Mouse (Mus musculus) heart, embryonic 16.5 days (tissue): ENCODE results near the gene Btnl2. TPM values are rescaled to one million over a fixed set of nuclear protein-coding genes. Genes with fewer than 3 reads are reported as not detected.

ENCODE experiments used
- ATAC-seq: fragments of 200-750 bp; cut with Nextera tagmentation; replicated peaks from 2 replicates; pipeline ENCODE4 v1.8.0; 2017; ENCODE audit warnings: moderate number of reproducible peaks; ENCODE audit not compliant: insufficient read depth, low FRiP score; ENCODE audit errors: extremely low read depth
- H3K27ac ChIP-seq: fragments of 300-500 bp; sonication (generic); 2 replicates; pipeline ENCODE4 v1.5.1; 2014; ENCODE audit warnings: mild to moderate bottlenecking, low read length, control low read depth, moderate library complexity
- H3K27me3 ChIP-seq: fragments of 300-500 bp; sonication (generic); 2 replicates; pipeline ENCODE4 v1.6.1; 2014; ENCODE audit warnings: low read length, mixed read lengths; ENCODE audit not compliant: control insufficient read depth, insufficient read depth
- H3K36me3 ChIP-seq: fragments of 300-500 bp; sonication (generic); 2 replicates; pipeline ENCODE4 v1.6.1; 2014; ENCODE audit not compliant: control insufficient read depth, insufficient read depth
- H3K4me1 ChIP-seq: fragments of 300-500 bp; sonication (generic); 2 replicates; pipeline ENCODE4 v1.6.1; 2014; ENCODE audit warnings: low read length, mixed read lengths; ENCODE audit not compliant: control insufficient read depth, insufficient read depth
- H3K4me2 ChIP-seq: fragments of 300-500 bp; sonication (generic); 2 replicates; pipeline ENCODE4 v1.6.1; 2014; ENCODE audit warnings: low read depth, mild to moderate bottlenecking, control low read depth, low read length
- H3K4me3 ChIP-seq: fragments of 300-500 bp; sonication (generic); 2 replicates; pipeline ENCODE4 v1.5.1; 2014; ENCODE audit warnings: mild to moderate bottlenecking, control low read depth, low read length
- H3K9ac ChIP-seq: fragments of 300-500 bp; sonication (generic); 2 replicates; pipeline ENCODE4 v1.6.1; 2014; ENCODE audit warnings: low read length, control low read depth
- H3K9me3 ChIP-seq: fragments of 300-500 bp; sonication (generic); replicated peaks from 2 replicates; pipeline ENCODE4 v1.6.1; 2016; ENCODE audit warnings: low read length; ENCODE audit not compliant: control insufficient read depth
- WGBS: fragments of 180-500 bp; shearing (Covaris S2); extraction: QIAGEN DNeasy Blood & Tissue Kit; methylation state at CpG from one replicate; pipeline ENCODE4 v1.1.7; 2014; 5-methylcytosine and 5-hydroxymethylcytosine counted together
- polyA plus RNA-seq: library from polyadenylated mRNA; unstranded; fragments of >200 nt; fragmentation: Nextera tagmentation; extraction: Ambion mirVana; gene quantifications from 2 replicates; pipeline ENCODE4 v1.2.1, GENCODE M21; 2015

Gene Btnl2
- polyA plus RNA-seq, 1 experiment from 2014 or later: 0.09 TPM

DNA sequence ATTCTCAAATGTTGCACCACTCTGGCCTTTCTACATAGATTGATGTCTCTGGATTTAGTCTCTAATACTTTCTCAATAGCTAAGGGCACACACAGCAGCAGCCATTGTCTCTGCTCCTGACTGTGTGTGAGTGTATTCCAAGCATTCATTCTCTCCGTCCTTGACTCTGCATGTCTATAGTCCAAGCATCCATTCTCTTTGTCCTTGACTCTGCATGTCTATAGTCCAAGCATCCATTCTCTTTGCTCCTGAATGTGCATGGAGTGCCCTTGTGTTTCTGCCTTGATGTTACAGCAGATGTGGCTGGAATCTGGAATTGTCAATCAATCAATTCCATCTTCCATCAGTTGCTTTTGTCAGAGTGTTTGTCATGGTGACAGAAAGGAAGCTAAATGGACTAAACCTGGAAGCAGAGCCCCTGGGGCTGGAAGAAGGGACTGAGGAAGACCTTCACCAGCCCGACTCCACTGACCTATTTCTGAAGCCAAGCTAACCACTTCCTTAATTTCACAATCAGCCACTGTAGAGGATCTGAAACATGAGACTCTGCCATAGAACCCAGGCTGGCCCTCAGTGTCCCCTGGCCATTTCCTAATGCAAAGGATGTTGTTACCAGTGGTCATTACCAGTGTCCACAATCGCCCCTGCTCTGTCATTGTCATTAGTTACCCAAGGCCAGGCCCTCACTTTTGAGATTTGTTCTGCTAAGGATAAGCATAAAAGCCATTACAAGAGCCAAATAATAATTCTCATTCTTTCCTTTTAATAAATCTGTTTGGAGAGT, 13.8 kb upstream of the Btnl2 start:
- Histone ChIP-seq H3K4me1 (no peaks in the 10 kb centered on the region), H3K27ac (no peak overlapping the region), H3K9me3 (no peaks in the 10 kb centered on the region), H3K27me3 (no peaks in the 10 kb centered on the region; the same call in 1 of the 2 replicates), H3K9ac (no peak overlapping the region), H3K4me3 (no peak overlapping the region), H3K4me2 (no peak overlapping the region), H3K36me3 (no peaks in the 10 kb centered on the region)
- WGBS: 44% methylated on average over 3 of the region's 3 CpGs
- no peak for ATAC-seq

DNA sequence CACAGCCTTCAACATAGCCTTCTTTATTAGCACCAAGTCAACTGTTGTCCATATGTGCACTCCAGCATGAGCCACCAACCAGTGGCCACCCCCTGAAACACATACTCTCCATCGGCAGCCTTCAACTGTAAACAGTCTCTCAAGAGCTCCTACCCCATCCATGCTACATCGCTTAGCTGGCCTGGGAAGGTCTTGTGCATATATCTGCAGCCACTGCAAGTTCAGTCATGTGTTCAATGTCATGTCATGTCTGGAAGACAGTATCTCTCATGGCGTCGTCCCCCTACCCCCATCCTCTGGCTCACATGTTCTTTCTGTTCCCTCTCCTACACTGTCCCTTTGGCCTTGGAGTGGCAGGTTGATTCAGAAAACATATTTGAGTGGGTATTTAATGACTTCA, 9.7 kb upstream of the Btnl2 start:
- H3K4me1 ChIP-seq: no peaks in the 10 kb centered on the region
- no peak overlapping the region for H3K4me2 ChIP-seq
- no peak overlapping the region for H3K27ac ChIP-seq
- no peaks in the 10 kb centered on the region; the same call in 1 of the 2 replicates for H3K27me3 ChIP-seq
- no peaks in the 10 kb centered on the region for H3K9me3 ChIP-seq
- H3K9ac ChIP-seq: no peak overlapping the region
- 79% methylated on average over 4 of the region's 4 CpGs for WGBS
- ATAC-seq: no peak
- no peak overlapping the region for H3K4me3 ChIP-seq
- no peaks in the 10 kb centered on the region for H3K36me3 ChIP-seq

DNA sequence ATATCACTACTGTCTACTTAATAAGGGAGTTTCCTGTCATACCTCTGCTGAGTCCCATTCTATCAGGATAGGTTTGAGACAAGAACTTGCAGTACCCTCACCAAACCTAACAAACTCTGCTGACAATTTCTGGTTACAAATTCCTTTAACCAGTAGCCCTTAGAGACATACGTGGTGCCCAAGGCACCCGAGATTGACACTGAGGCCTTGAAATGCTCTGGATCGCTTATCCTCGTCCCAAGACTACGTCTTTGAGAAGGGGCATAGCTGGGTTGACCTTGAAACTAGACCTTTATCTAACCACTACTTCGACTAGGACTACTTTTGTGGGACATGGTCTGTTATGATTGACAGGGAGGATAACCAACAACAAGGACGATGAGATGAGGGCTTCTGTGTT, 9.1 kb upstream of the Btnl2 start:
- Histone ChIP-seq H3K4me1 (no peaks in the 10 kb centered on the region), H3K9ac (no peak overlapping the region), H3K36me3 (no peaks in the 10 kb centered on the region), H3K27ac (no peak overlapping the region), H3K4me2 (no peak overlapping the region), H3K4me3 (no peak overlapping the region), H3K27me3 (no peaks in the 10 kb centered on the region; the same call in 1 of the 2 replicates), H3K9me3 (no peaks in the 10 kb centered on the region)
- WGBS: 77% methylated on average over 7 of the region's 7 CpGs
- no peak for ATAC-seq

DNA sequence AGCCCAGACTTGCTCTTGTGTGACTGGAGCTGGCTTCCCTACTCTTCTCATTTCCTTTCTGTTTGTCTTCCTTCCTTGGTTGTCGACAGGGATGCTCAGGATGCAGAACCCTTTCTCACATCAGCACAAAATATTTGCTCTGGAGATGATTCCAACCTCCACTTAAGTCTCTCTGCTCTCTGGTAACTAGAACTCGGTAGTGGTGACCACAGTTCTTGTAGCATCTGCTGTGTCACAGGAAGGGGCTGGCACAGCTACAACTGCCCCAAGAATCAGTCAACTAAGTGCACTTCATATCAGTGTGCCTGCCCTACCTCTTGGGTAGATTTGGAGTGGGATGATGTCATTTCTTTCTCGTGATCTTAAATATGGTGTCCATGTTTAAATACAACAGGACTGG, 8.6 kb upstream of the Btnl2 start:
- 62% methylated on average over 3 of the region's 3 CpGs for WGBS
- no peaks in the 10 kb centered on the region for H3K36me3 ChIP-seq
- no peak overlapping the region for H3K4me3 ChIP-seq
- no peak overlapping the region for H3K27ac ChIP-seq
- no peak overlapping the region for H3K9ac ChIP-seq
- H3K4me2 ChIP-seq: no peak overlapping the region
- no peaks in the 10 kb centered on the region for H3K9me3 ChIP-seq
- no peaks in the 10 kb centered on the region; the same call in 1 of the 2 replicates for H3K27me3 ChIP-seq
- no peaks in the 10 kb centered on the region for H3K4me1 ChIP-seq
- ATAC-seq: no peak

GRCm38 (mm10) chr17:34347606-34348308, 6.9 kb upstream of the Btnl2 start:
- Histone ChIP-seq H3K27me3 (no peaks in the 10 kb centered on the region; the same call in 1 of the 2 replicates), H3K4me1 (no peaks in the 10 kb centered on the region), H3K4me2 (no peak overlapping the region), H3K27ac (no peak overlapping the region), H3K4me3 (no peak overlapping the region), H3K9me3 (no peaks in the 10 kb centered on the region), H3K9ac (no peak overlapping the region), H3K36me3 (no peaks in the 10 kb centered on the region)
- ATAC-seq: no peak
- WGBS: 54% methylated on average over 6 of the region's 6 CpGs

DNA sequence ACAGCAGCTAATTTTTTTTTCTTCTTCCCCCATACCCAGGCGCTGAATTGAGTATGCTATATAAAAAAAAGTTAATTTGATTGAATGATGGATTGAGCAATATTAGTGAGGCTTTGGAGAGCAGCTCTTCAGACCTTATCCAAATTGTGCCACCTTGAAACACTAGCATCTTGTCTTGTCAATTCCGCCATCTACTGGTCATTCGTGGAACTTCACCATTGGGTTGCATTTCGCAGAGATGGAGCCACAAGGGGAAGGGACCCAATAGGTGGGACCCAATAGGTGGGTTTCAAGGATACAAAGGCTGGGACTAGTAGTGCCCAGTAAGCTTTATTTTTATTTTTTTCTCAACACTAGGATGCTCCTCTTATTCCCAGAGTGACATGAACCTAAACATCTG, 5.2 kb upstream of the Btnl2 start:
- no peak overlapping the region for H3K27ac ChIP-seq
- no peaks in the 10 kb centered on the region for H3K9me3 ChIP-seq
- no peaks in the 10 kb centered on the region for H3K36me3 ChIP-seq
- H3K4me1 ChIP-seq: no peaks in the 10 kb centered on the region
- ATAC-seq: no peak
- WGBS: 7% methylated on average over 4 of the region's 4 CpGs
- H3K4me3 ChIP-seq: no peak overlapping the region
- no peak overlapping the region for H3K4me2 ChIP-seq
- H3K27me3 ChIP-seq: no peaks in the 10 kb centered on the region; the same call in 1 of the 2 replicates
- no peak overlapping the region for H3K9ac ChIP-seq

GRCm38 (mm10) chr17:34354940-34355339, 318 bp downstream of the Btnl2 start:
- no peak overlapping the region for H3K27ac ChIP-seq
- no peak for ATAC-seq
- WGBS: 83% methylated on average over 1 of the region's 1 CpGs
- H3K9me3 ChIP-seq: no peaks in the 10 kb centered on the region
- H3K27me3 ChIP-seq: no peaks in the 10 kb centered on the region
- H3K36me3 ChIP-seq: no peaks in the 10 kb centered on the region
- H3K9ac ChIP-seq: no peak overlapping the region
- no peak overlapping the region for H3K4me3 ChIP-seq
- no peak overlapping the region for H3K4me2 ChIP-seq
- H3K4me1 ChIP-seq: no peaks in the 10 kb centered on the region

DNA sequence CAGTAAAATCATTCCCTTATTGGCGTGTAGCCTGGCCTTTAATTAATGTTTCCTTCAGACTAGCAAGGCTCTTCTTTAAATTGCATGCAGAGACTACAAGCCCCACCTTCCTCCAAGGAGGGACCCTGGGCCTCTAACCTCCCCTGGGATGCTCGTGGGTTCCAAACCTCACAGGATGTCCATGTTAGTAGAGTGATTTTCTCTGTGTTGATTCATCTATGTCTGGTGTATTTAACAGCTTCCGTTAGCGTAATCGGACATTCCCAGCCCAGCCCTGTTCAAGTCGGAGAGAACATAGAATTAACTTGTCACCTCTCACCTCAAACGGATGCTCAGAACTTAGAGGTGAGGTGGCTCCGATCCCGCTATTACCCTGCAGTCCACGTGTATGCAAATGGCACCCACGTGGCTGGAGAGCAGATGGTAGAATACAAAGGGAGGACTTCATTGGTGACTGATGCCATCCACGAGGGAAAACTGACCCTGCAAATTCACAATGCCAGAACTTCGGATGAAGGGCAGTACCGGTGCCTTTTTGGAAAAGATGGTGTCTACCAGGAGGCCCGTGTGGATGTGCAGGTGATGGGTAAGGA, 8.4 kb downstream of the Btnl2 start:
- H3K4me3 ChIP-seq: no peak overlapping the region
- no peak for ATAC-seq
- no peak overlapping the region for H3K27ac ChIP-seq
- no peaks in the 10 kb centered on the region for H3K36me3 ChIP-seq
- H3K9ac ChIP-seq: no peak overlapping the region
- no peaks in the 10 kb centered on the region for H3K4me1 ChIP-seq
- H3K4me2 ChIP-seq: no peak overlapping the region
- 79% methylated on average over 15 of the region's 15 CpGs for WGBS
- no peaks in the 10 kb centered on the region for H3K9me3 ChIP-seq
- H3K27me3 ChIP-seq: no peaks in the 10 kb centered on the region
